Mouse (Mus musculus) stomach, postnatal 0 days (tissue): ENCODE data around the gene Fkbp5. TPM values are rescaled to one million over a fixed set of nuclear protein-coding genes. Genes with fewer than 3 reads are reported as not detected.

ENCODE experiments used
- ATAC-seq: fragments of 200-750 bp; cut with Nextera tagmentation; 2 replicates; pipeline ENCODE4 v1.8.0; 2017; ENCODE audit not compliant: low FRiP score, low TSS enrichment
- DNase-seq: peaks from one replicate; pipeline ENCODE4 v3.0.0-alpha.2; 2016; ENCODE audit warnings: low spot score
- H3K27ac ChIP-seq: fragments of 300-500 bp; sonication (generic); replicated peaks from 2 replicates; pipeline ENCODE4 v1.5.1; 2014; ENCODE audit warnings: mild to moderate bottlenecking, control low read depth
- H3K27me3 ChIP-seq: fragments of 300-500 bp; sonication (generic); 2 replicates; pipeline ENCODE4 v1.6.1; 2014; ENCODE audit warnings: low read length; ENCODE audit not compliant: control insufficient read depth, insufficient read depth
- H3K36me3 ChIP-seq: fragments of 300-500 bp; sonication (generic); 2 replicates; pipeline ENCODE4 v1.6.1; 2014; ENCODE audit warnings: low read length, mixed read lengths; ENCODE audit not compliant: control insufficient read depth, insufficient read depth
- H3K4me1 ChIP-seq: fragments of 300-500 bp; sonication (generic); replicated peaks from 2 replicates; pipeline ENCODE4 v1.6.1; 2014; ENCODE audit warnings: antibody characterized with exemption; ENCODE audit not compliant: control insufficient read depth, insufficient read depth
- H3K4me2 ChIP-seq: fragments of 300-500 bp; sonication (generic); replicated peaks from 2 replicates; pipeline ENCODE4 v1.6.1; 2014; ENCODE audit warnings: low read depth, mild to moderate bottlenecking, control low read depth, moderate library complexity
- H3K4me3 ChIP-seq: fragments of 300-500 bp; sonication (generic); 2 replicates; pipeline ENCODE4 v1.5.1; 2014; ENCODE audit warnings: low read depth, low read length, control low read depth
- H3K9ac ChIP-seq: fragments of 300-500 bp; sonication (generic); 2 replicates; pipeline ENCODE4 v1.6.1; 2014; ENCODE audit warnings: mild to moderate bottlenecking, low read length, control low read depth, mixed read lengths
- H3K9me3 ChIP-seq: fragments of 300-500 bp; sonication (generic); 2 replicates; pipeline ENCODE4 v1.6.1; 2016; ENCODE audit warnings: low read length; ENCODE audit not compliant: control insufficient read depth
- CTCF ChIP-seq: IDR thresholded peaks from 2 replicates; pipeline ENCODE4 v1.5.1; 2016; ENCODE audit warnings: antibody characterized with exemption, low read depth, mild to moderate bottlenecking, moderate library complexity
- EP300 ChIP-seq: optimal IDR thresholded peaks from 2 replicates; pipeline ENCODE3; 2016; ENCODE audit warnings: antibody characterized with exemption
- WGBS: fragments of 180-500 bp; shearing (Covaris S2); extraction: QIAGEN DNeasy Blood & Tissue Kit; methylation state at CpG from one replicate; pipeline ENCODE4 v1.1.7; 2014; 5-methylcytosine and 5-hydroxymethylcytosine counted together
- polyA plus RNA-seq: library from polyadenylated mRNA; unstranded; fragments of >200 nt; fragmentation: Nextera tagmentation; extraction: Ambion mirVana; gene quantifications from 2 replicates; pipeline ENCODE4 v1.2.1, GENCODE M21; 2015

Gene Fkbp5
- polyA plus RNA-seq, 1 experiment from 2014 or later: 11.8 TPM

GRCm38 (mm10) chr17:28488258-28489013, 28.9 kb downstream of the Fkbp5 start:
- Histone ChIP-seq H3K9me3 (no peaks in the 10 kb centered on the region), H3K27me3 (no peaks in the 10 kb centered on the region), H3K4me1 (peaks cover 3% of the 10 kb centered on the region; the same call in 1 of the 2 replicates), H3K36me3 (no peaks in the 10 kb centered on the region), H3K27ac (peak overlapping the region; percentile 35), H3K9ac (no peak overlapping the region), H3K4me2 (no peak overlapping the region), H3K4me3 (no peak overlapping the region)
- DNase-seq (no peak), ATAC-seq (no peak)
- TF ChIP-seq CTCF: no peak
- TF ChIP-seq EP300: no peak
- WGBS: 63% methylated on average over 7 of the region's 7 CpGs

- Histone ChIP-seq H3K27me3 (no peaks in the 10 kb centered on the region), H3K4me2 (no peak overlapping the region), H3K9ac (no peak overlapping the region), H3K36me3 (no peaks in the 10 kb centered on the region), H3K4me1 (peaks cover 3% of the 10 kb centered on the region; the same call in 1 of the 2 replicates), H3K27ac (peak overlapping the region; percentile 35), H3K9me3 (no peaks in the 10 kb centered on the region), H3K4me3 (no peak overlapping the region)
- TF ChIP-seq CTCF: no peak
- no peak for TF ChIP-seq EP300
- 74% methylated on average over 18 of the region's 18 CpGs for WGBS
- ATAC-seq: no peak; the same call in 1 of the 2 replicates
- peak; percentile 52 for DNase-seq
Observed at GRCm38 (mm10) chr17:28487584-28488257, 29.6 kb downstream of the Fkbp5 start.

GRCm38 (mm10) chr17:28486720-28487119, 30.6 kb downstream of the Fkbp5 start:
- WGBS: 83% methylated on average over 6 of the region's 6 CpGs
- peaks cover 3% of the 10 kb centered on the region; the same call in 1 of the 2 replicates for H3K4me1 ChIP-seq
- no peak overlapping the region for H3K4me2 ChIP-seq
- TF ChIP-seq EP300 (no peak), CTCF (peak; percentile 39; the same call in 1 of the 2 replicates)
- peak overlapping the region; percentile 63; the same call in 1 of the 2 replicates for H3K27ac ChIP-seq
- H3K36me3 ChIP-seq: no peaks in the 10 kb centered on the region
- no peaks in the 10 kb centered on the region for H3K27me3 ChIP-seq
- no peak overlapping the region for H3K9ac ChIP-seq
- no peaks in the 10 kb centered on the region for H3K9me3 ChIP-seq
- DNase-seq: no peak
- ATAC-seq: no peak
- H3K4me3 ChIP-seq: no peak overlapping the region

GRCm38 (mm10) chr17:28485977-28486400, 31.3 kb downstream of the Fkbp5 start:
- Histone ChIP-seq H3K4me1 (peaks cover 3% of the 10 kb centered on the region; the same call in 1 of the 2 replicates), H3K36me3 (no peaks in the 10 kb centered on the region), H3K27me3 (no peaks in the 10 kb centered on the region), H3K4me3 (peak overlapping the region; percentile 89), H3K9ac (peak overlapping the region; percentile 92), H3K27ac (peak overlapping the region; percentile 94), H3K9me3 (no peaks in the 10 kb centered on the region), H3K4me2 (peak overlapping the region; percentile 64)
- DNase-seq (peak; percentile 98), ATAC-seq (peak; percentile 99)
- WGBS: 0% methylated on average over 23 of the region's 58 CpGs
- TF ChIP-seq EP300 (no peak), CTCF (no peak)

- peak overlapping the region; percentile 64 for H3K4me2 ChIP-seq
- no peaks in the 10 kb centered on the region for H3K36me3 ChIP-seq
- peaks cover 3% of the 10 kb centered on the region; the same call in 1 of the 2 replicates for H3K4me1 ChIP-seq
- WGBS: under 1% methylated on average over 48 of the region's 77 CpGs
- H3K9ac ChIP-seq: peak overlapping the region; percentile 92
- no peaks in the 10 kb centered on the region for H3K9me3 ChIP-seq
- H3K27me3 ChIP-seq: no peaks in the 10 kb centered on the region
- peak overlapping the region; percentile 94 for H3K27ac ChIP-seq
- TF ChIP-seq EP300 (no peak), CTCF (peak; percentile 40)
- peak; percentile 25 for ATAC-seq
- DNase-seq: peak; percentile 61
- H3K4me3 ChIP-seq: peak overlapping the region; percentile 89
Observed at GRCm38 (mm10) chr17:28485446-28485948, 31.8 kb downstream of the Fkbp5 start.
